ENCODE assay signal across 10 mouse cellular contexts in genomic region chr6:82917076-82917777, GRCm38 (mm10). TPM values are rescaled to one million over a fixed set of nuclear protein-coding genes. Genes with fewer than 3 reads are reported as not detected.
DNase-seq lines count a peak whose midpoint lies in the region; ATAC-seq and TF ChIP-seq lines count a peak whose summit lies in the region.
"Had no signal": no experiment of that assay in that cellular context is flagged by ENCODE, and none has a peak within 500 bp of the region (broad histone marks: within the 10 kb centered on the region; RNA-seq: fewer than 3 reads in every experiment).

No protein-coding gene starts in this region.

- no peak overlapping the region for H3K4me3 ChIP-seq in layer of hippocampus, adult 2 months
- no peak overlapping the region for H3K4me3 ChIP-seq in neural tube, embryonic 14.5 days (ENCODE audit: low read depth, low read length)

- H3K27me3 ChIP-seq in neural tube, embryonic 14.5 days (ENCODE audit: control insufficient read depth, insufficient read depth, low read length): no peaks in the 10 kb centered on the region

- WGBS in neural tube, embryonic 14.5 days: 59% methylated on average over 26 of the region's 26 CpGs

- ATAC-seq in frontal cortex, adult (ENCODE audit: low TSS enrichment): peak; percentile 73
- ATAC-seq in neural tube, embryonic 14.5 days (ENCODE audit: low read depth): peak; percentile 60; the same call in 1 of the 2 replicates

- DNase-seq in frontal cortex, postnatal 14 days (ENCODE audit: low spot score in 2 of 2): no peak
- peak; percentile 95 for DNase-seq in cerebellum, adult 9-10 months
- DNase-seq in layer of hippocampus, adult 2 months (ENCODE audit: low spot score in 2 of 2): peak; percentile 86 to 89
- no peak for DNase-seq in liver
- DNase-seq in ovary, postnatal 14 days (ENCODE audit: low spot score): no peak
- no peak for DNase-seq in spleen, adult 18-20 months

- H3K27ac ChIP-seq in layer of hippocampus, adult 2 months: peak overlapping the region; percentile 72
- H3K27ac ChIP-seq in neural tube, embryonic 14.5 days (ENCODE audit: low read depth, low read length): no peak overlapping the region

- H3K9ac ChIP-seq in neural tube, embryonic 14.5 days (replicated peaks; ENCODE audit: low read depth, low read length): no peak overlapping the region

- H3K36me3 ChIP-seq in neural tube, embryonic 14.5 days (ENCODE audit: control insufficient read depth, insufficient read depth, low read length): peaks cover 8% of the 10 kb centered on the region; the same call in 1 of the 2 replicates

- TF ChIP-seq CTCF in layer of hippocampus, adult 2 months (conservative IDR thresholded peaks at IDR 0.05): no peak

- no peak overlapping the region for H3K4me2 ChIP-seq in neural tube, embryonic 14.5 days (ENCODE audit: low read depth, low read length)

- H3K9me3 ChIP-seq in neural tube, embryonic 14.5 days (ENCODE audit: control insufficient read depth, low read length): no peaks in the 10 kb centered on the region

- no peaks in the 10 kb centered on the region for H3K4me1 ChIP-seq in neural tube, embryonic 14.5 days (ENCODE audit: control insufficient read depth, insufficient read depth, low read length)

RNA-seq across cellular contexts. Expression of gene Sema4f, which starts 22.3 kb away (rescaled TPM):
- 10 to 100 TPM; 41.0 to 44.0 TPM for total RNA-seq in layer of hippocampus, adult 2 months (2021)
- polyA plus RNA-seq in neural tube, embryonic 14.5 days (2014; fragmentation: Nextera tagmentation; extraction: Ambion mirVana): 13.7 and 19.5 TPM in 2 replicates
- total RNA-seq: liver, adult 2 months had no signal
- polyA plus RNA-seq: liver, adult 2 months had no signal

RNA-seq across cellular contexts. Expression of gene M1ap, which starts 29.5 kb away (rescaled TPM):
- not detected for total RNA-seq in layer of hippocampus, adult 2 months (2021)
- polyA plus RNA-seq in neural tube, embryonic 14.5 days (2014; fragmentation: Nextera tagmentation; extraction: Ambion mirVana): not detected in 2 replicates
- total RNA-seq: adrenal gland, adult 18-20 months; liver, adult 2 months had no signal

Comparison
In these comparisons a context has a peak if more than half of its experiments do, and no peak if none do; other contexts are left out.
1. DNase-seq: peak in cerebellum, adult 9-10 months (single experiment) and layer of hippocampus, adult 2 months (2 of 2); none in frontal cortex, postnatal 14 days (0 of 2), liver (single experiment), ovary, postnatal 14 days (single experiment) and spleen, adult 18-20 months (0 of 2).